Mouse (Mus musculus): ENCODE measurements around the gene Smpd2.
A peak's percentile ranks its signal among the peaks of the same experiment; 100 is the strongest.

Smpd2 gene

DNA sequence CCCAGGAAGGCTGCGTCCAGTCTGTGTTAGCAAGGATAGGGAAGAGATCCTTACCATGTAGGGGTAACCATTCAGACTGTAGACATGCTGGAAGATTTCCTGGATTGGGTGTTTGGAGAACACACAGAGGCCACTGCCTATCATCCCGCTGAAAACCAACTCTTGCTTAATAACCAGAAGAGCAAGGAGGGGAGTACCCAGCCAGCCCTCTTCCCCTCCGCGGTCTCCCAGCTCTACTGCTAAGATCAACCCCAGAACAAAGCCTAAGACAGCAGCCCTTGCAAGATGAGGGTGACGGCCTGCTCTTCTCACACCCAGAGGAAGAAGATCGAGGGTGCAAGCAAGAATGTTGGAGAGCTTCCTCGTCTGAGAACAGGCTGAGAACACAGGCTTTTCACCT, 1.3 kb downstream of the Smpd2 start:
- no peak for DNase-seq (ENCODE audit: low spot score)

GRCm38 (mm10) chr10:41486506-41487170, 3.5 kb downstream of the Smpd2 start:
- DNase-seq (ENCODE audit: low spot score) = no peak

GRCm38 (mm10) chr10:41485778-41486177, 4.4 kb downstream of the Smpd2 start:
- DNase-seq (ENCODE audit: low spot score) = no peak

DNA sequence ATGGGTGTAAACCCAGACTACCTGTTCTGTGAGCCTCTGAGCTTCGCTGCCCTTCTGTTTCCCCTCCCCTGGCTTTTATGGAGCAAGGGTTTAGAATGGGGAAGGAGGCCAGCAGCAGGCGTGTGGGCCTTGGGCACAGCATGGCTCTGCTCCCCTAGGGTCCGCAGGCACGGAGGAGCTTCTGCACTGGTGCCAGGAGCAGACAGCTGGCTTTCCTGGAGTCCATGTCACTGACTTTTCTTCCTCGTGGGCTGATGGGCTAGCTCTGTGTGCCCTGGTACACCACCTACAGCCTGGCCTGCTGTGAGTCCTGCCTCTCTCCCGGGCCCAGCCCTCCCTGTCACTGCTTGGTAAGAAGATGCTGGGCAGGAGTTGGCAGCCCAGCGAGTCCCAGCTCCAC, 7.7 kb downstream of the Smpd2 start:
- no peak for DNase-seq (ENCODE audit: low spot score)

GRCm38 (mm10) chr10:41480938-41481880, 9.0 kb downstream of the Smpd2 start:
- no peak for DNase-seq (ENCODE audit: low spot score)

DNA sequence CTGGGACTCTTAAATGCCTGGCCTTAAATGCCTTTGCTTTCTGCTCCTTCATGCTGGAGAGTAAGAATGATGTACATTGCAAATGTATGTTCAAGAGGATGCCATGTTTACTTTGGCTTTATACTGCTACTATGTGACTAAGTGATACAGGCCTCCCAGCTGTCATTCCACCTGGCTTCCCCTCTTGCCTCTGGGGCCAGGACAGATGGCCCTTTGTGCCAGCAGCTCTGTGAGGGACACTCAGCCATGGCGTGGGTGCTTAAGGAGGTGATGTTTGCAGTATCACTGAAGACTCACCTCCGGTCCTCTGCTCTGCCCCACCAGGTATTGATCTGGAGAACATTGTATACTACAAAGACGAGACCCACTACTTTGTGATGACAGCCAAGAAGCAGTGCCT, 10.2 kb downstream of the Smpd2 start:
- no peak for DNase-seq (ENCODE audit: low spot score)

DNA sequence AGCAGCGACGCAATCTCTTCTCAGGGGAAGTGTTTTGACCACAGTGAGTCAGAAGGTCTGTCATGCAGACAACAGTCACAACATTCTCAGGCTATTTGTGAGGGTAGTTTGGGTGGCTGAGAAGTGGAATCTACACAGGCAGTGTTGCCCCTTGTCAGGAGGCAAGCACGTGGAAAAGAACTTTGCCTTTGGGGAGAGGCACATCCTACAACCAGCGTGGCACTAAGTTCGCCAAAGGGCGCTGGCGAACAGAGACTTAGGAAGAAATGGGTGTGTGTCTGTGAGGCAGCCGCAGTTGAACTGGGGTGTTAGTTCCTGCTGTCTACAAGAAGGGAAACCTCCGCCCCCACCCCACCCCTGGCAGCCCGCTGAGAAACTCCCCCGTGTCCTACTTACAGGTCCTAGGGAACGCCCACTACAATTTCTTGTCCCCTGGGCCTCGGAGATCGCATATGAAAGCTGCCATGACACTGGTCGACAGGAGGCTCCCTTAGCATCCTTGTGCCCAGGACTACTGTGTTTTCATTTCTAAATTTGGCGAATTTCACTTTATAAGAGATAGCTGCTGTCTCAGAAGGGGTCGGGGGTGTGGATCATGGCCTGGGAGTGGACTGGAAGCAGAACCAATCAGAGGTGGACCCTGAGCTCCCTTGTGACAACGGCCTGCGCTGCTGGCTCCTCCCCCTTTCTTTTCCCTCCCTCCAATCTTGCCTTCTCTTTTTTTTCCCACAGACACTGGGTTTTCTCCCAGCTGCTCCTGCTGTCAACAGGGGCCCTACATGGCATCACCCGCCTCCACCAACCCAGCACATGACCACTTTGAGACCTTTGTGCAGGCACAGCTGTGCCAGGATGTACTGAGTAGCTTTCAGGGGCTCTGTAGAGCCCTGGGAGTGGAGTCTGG, 12.6 kb downstream of the Smpd2 start:
- peak; percentile 55 for DNase-seq (ENCODE audit: low spot score)

DNA sequence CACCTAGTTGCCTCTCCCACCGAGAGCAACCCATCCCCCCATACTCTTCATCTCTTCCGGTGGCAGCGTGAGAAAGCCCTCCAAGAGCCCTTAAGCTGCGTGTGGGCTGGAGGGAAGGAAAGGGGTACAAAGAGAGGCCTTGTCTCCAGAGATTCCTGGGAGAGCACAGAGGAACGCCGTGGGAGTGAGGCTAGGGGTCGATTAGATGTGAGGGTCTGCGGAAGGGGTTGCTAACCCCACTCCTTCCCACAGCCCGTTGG, 13.2 kb downstream of the Smpd2 start:
- DNase-seq (ENCODE audit: low spot score) = no peak

GRCm38 (mm10) chr10:41476171-41477017, 13.8 kb downstream of the Smpd2 start, which contains the start of gene Mical1:
Mical1 (plus strand) TSS chr10:41476314.
- peak; percentile 58 for DNase-seq (ENCODE audit: low spot score)

GRCm38 (mm10) chr10:41474981-41475391, 15.2 kb downstream of the Smpd2 start:
- no peak for DNase-seq (ENCODE audit: low spot score)

- no peak for DNase-seq (ENCODE audit: low spot score)
Observed at GRCm38 (mm10) chr10:41473782-41474468, 16.2 kb downstream of the Smpd2 start.

GRCm38 (mm10) chr10:41472962-41473481, 17.1 kb downstream of the Smpd2 start:
- no peak for DNase-seq (ENCODE audit: low spot score)

DNA sequence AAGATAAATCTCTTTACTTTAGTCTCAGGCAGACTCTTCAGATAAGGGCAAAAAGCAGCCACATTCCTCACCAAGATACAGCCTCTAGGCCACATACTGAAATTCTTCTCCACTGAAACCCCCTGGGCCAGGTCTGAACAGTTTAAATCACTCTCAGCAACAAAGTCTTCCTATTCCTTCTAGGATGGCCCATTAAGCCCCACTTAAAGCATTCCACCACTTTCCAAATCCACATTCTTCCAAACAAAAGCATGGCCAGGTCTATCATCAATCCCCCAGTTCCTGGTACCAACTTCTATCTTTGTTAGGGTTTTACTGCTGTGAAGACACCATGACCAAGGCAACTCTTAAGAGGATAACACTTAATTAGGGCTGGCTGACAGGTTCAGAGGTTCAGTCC, 17.6 kb downstream of the Smpd2 start:
- no peak for DNase-seq (ENCODE audit: low spot score)

GRCm38 (mm10) chr10:41470693-41471092, 19.5 kb downstream of the Smpd2 start:
- no peak for DNase-seq (ENCODE audit: low spot score)

GRCm38 (mm10) chr10:41467325-41467724, 22.8 kb downstream of the Smpd2 start:
- no peak for DNase-seq (ENCODE audit: low spot score)

GRCm38 (mm10) chr10:41464401-41464955, 25.7 kb downstream of the Smpd2 start:
- no peak for DNase-seq (ENCODE audit: low spot score)

- DNase-seq (ENCODE audit: low spot score) = no peak
Observed at GRCm38 (mm10) chr10:41461057-41461722, 29.0 kb downstream of the Smpd2 start.

GRCm38 (mm10) chr10:41460501-41460900, 29.7 kb downstream of the Smpd2 start:
- no peak for DNase-seq (ENCODE audit: low spot score)

DNA sequence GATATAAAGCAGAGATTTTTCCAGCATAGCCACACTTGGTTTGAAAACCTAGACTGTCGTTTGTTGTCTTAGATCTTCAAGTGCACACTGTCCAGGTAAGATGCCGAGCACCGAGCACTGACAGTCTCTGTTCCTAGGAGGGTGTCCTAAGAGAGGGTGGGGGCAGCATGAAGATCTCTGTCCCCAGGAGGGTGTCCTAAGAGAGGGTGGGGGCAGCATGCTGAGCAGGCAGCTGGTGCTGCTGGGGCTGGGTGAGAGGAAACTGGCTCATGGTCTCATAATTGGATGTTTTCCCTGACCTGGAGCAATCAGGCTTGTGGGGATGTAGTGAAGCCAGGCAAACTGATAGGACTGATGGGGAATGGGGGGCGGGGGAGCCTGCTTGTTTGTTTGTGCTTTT, 30.2 kb downstream of the Smpd2 start:
- no peak for DNase-seq (ENCODE audit: low spot score)

- DNase-seq (ENCODE audit: low spot score) = no peak
Observed at GRCm38 (mm10) chr10:41452791-41453190, 37.4 kb downstream of the Smpd2 start.
